Mouse (Mus musculus) cerebellum, adult 9-11 months (tissue): ENCODE measurements around the gene Igfbp7.
A peak's percentile ranks its signal among the peaks of the same experiment; 100 is the strongest.

Experiments
- DNase-seq: peaks from one replicate; pipeline ENCODE4 v3.0.0; 2022

Gene Igfbp7

DNA sequence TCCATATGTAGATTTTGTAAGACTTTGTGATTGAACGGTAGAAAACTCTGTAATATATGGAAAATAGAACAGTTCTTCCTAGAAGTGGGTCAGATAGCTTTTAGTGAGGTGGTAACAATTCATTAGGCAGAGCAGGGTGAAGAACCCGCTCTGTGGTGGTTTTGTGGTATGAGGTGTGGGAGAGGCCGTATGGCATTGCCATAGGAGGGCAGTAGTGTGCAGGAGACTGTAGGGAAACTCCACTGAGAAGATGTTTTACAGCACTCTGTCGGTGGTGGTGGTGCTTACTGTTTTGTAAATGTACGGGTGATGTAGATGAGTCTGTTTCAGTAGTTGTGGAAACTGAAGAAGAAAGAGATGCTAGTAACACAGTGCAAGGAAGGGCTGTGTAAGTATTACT lies 77.7 kb downstream of the Igfbp7 start:
- DNase-seq, result no peak

DNA sequence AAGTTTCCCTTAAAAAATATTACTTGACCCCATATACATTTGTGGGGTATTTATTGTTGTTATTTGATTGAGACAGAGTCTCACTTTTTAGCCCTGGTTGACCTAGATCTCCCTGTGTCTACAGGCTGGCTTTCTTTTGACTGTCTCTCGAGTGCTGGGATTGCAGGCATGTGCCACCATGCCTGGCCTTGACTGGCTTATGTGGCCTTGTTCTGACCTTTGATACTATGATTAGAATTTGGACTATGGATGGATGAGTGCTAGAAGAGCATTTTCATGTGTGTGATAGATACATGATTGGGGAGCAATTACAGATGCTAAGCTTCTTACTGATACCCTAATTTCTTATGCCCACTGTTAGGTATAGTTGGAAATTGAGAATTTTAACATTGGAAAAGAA lies 82.9 kb downstream of the Igfbp7 start:
- DNase-seq, result no peak

DNA sequence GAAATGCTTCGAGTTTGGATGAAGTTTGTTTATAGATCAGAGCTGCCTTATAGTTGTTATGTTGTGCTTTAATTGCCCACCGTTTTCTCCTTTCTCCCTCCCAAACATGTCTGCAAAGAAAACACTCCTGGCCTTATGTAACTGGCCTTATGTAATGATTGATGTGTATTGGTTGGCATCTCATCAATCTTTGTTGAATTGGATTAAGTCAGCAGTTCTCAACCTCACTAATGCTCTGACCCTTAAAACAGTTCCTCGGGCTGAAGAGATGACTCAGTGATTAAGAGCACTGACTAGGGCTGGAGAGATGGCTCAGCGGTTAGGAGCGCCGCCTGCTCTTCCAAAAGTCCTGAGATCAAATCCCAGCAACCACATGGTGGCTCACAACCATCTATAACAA lies 92.9 kb downstream of the Igfbp7 start:
- no peak for DNase-seq

DNA sequence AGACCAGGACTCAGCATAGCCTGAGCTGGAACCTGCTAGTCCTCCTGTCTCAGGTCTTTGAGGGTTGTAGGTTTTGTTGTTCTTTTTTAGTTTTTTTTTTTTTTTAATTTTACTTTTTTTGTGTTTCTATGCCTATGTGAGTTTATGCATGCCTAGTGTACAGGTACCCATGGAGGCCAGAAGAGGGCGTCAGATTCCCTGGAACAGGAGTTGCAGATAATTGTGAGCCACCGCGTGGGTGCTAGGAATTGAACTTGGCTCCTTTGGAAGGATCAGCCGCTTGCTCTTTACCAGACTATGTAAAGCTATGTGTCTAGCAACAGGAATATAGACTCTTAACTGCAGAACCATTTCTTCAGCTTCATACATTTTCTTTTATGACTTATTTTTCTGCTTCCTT lies 93.6 kb downstream of the Igfbp7 start:
- DNase-seq, result no peak

DNA sequence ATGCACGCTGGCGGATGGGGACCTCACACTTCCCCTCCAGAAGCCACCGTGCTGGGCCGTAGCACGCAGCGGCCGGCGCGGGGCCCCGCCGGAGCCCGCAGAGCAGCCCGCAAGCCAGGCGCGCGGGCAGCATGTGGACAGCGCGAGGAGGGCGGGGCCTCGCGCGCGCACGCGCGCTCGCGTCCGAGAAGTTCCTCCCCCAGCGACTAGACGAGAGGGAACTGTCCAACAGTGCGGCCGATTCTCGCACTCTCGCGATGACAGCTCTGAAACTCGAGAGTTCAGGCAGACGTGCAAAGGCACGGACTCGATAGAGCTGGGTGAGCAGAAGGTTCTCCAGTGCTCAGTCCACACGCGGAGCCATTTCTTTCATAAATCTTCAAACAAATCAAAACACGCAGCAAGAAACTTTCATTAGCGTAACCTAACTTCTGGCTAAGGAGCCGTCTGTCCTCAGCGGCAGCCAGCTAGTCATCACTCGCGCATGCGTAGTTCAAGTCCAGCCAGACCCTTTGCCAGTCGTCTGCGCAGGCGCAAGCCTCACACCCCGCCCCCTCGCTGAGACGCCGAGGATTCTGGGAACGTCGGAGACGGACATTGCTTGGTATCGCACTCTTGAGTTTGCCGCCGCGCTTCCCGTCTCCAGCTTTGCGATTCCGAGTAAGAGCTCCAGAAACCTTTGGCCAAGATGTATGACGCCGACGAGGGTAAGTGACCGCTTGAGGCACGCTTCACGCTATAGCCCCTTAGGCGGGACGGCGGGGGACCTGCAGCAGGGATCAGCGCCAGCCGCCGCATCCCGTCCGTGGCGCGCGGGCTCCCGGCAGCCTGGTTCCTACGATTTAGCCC lies 97.7 kb downstream of the Igfbp7 start, which contains the start of the genes Noa1 and Polr2b:
Gene Noa1 (minus strand): TSS at position 161 of the 849 bp plus-strand sequence.
Gene Polr2b (plus strand): TSS at position 224 of the 849 bp plus-strand sequence.
- peak; percentile 98 for DNase-seq

DNA sequence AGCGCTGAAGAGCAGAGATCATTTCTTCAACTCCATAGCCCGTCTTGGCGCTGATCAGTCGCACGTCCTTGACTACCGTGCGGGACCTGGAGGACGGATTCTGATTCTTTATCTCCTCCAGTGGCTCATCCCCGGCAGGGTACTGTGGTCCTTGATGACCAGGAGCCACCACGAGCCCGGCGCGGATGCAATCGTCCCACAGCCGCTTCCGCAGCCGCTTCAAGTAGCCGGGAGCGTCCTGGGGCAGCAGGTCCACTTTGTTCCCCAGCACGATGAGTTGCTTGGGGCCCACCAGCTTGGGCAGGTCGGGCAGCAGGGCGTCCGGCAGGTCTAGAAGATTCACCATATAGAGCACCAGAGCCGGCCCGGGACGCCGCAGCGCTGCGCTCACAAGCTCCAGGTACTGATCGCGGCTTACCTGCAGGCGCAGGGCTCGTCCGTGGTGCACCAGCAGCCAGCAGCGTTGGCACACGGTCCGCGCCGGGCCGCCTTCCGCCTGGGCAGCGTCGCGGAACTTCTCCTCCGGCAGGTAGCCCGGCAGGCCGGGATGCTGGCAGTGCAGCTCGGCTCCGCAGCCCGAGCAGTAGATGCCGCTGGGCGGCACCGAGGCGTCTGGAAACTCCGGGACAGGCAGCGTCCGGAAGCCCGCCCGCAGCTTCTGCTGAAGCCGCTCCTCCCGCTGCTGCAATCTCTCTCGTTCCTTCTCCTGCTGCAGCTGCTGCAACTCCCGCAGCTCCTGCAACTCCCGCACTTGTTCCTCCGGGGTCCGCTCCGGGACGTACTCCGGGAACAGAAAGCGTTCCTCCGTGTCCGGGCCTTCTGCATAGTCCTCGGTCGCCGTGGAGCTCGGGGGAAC lies 98.6 kb downstream of the Igfbp7 start:
- DNase-seq, result no peak

DNA sequence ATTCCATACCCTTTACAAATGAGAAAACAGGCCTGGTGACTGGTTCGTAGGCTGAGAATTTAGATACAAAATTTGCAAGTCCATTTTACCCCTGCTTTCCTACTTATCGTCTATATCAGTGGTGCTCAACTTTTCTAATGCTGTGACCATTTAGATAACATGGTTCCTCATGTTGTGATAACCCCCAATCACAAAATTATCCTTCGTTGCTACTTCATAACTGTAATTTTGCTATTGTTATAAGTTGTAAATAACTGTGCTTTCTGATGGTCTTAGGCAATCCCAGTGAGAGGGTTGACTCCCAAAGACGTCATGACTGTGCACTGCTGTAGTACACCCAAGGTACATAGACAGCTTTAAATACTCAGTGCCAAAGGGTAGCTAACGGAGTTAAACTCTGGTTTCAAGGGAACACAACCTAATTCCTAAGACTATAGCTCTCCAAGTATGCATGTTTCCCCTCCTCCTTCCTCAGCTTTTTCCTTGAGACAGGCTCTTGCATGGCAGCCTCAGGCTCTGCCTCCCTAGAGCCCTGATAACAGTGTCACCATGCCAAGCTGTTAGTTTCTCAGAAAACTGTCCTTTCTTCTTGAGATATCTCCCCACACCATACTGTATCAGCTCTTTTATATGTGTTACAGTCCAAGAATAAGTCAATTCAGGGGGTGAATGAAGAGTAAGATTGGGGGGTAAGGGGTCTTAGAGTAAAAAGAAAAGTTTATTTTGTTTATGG lies 99.9 kb downstream of the Igfbp7 start:
- DNase-seq, result no peak

DNA sequence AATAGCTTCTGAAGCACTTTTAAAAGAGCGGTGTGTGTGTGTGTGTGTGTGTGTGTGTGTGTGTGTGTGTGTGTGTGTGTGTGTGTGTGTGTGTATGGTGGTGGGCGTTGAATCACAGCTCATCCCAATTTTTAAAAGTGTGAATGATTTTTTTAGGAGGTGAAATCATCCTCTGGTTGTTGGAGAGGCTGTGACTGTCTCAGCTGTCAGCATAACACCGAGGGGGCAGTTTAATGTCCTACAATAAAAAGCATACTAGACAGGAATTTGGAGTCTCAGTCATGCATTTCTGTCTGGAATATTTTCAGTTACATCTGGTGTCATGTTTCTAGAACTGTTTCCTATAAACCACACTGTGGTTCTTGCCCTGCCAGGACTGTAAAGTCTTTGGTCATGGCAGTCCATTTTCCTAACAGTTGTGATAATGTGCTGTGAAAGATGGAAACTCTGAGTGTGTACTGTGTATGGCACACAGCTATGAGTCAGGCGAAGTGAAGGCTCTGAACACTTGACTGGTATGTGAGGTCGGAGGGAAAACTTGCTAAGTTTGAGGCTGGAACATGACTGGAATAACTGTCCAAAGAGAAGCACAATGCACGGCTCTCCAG lies 106.4 kb downstream of the Igfbp7 start:
- DNase-seq, result no peak

DNA sequence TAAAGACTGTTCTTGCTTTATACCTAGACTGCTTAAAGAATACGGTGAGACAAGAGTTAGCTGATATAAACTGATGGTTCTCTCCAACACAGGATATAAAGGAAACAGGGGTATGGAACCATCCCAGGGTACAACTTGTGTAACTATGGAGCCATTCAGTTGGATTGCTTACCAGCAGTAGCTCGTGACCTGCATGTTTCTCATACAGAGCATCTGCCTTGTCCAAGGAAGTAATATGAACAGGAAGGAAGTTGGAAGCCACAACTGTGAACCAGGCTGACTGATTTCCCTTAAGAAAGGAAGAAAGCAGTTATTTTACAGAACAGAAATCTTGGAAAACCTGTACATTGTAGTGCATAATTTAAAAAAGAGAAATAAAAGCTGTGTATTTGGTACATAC lies 108.4 kb downstream of the Igfbp7 start:
- DNase-seq, result no peak
